Mouse (Mus musculus) retina, postnatal 7 days (tissue): Measurements from ENCODE around the gene Ugt1a10.
"Not testable (repeated sequence)": the region's sequence is repeated elsewhere in the genome, so short reads cannot be mapped to it uniquely, and the experiment has no call there.

ENCODE experiments used
- DNase-seq: peaks from one replicate; pipeline ENCODE4 v3.0.0-alpha.2; 2012; ENCODE audit warnings: low read depth, low spot score

The Ugt1a10 gene

GRCm38 (mm10) chr1:88094941-88095492, 39.8 kb downstream of the Ugt1a10 start, which contains the start of gene Ugt1a7c:
Ugt1a7c (plus strand) TSS chr1:88095062.
- no peak for DNase-seq

GRCm38 (mm10) chr1:88098546-88098945, 43.4 kb downstream of the Ugt1a10 start:
- not testable (repeated sequence) for DNase-seq

- not testable (repeated sequence) for DNase-seq
Measured at GRCm38 (mm10) chr1:88099691-88100090, 44.5 kb downstream of the Ugt1a10 start.

GRCm38 (mm10) chr1:88103019-88103418, 47.8 kb downstream of the Ugt1a10 start, which contains the start of gene Ugt1a6b:
Ugt1a6b (plus strand) TSS chr1:88103252.
- not testable (repeated sequence) for DNase-seq

- not testable (repeated sequence) for DNase-seq
Measured at GRCm38 (mm10) chr1:88103697-88104468, 48.7 kb downstream of the Ugt1a10 start.

GRCm38 (mm10) chr1:88104667-88105430, 49.7 kb downstream of the Ugt1a10 start:
- no peak for DNase-seq

GRCm38 (mm10) chr1:88105656-88106055, 50.5 kb downstream of the Ugt1a10 start:
- DNase-seq: no peak

- DNase-seq: not testable (repeated sequence)
Measured at GRCm38 (mm10) chr1:88109027-88109557, 53.9 kb downstream of the Ugt1a10 start.

GRCm38 (mm10) chr1:88109604-88110003, 54.4 kb downstream of the Ugt1a10 start:
- not testable (repeated sequence) for DNase-seq

- DNase-seq: not testable (repeated sequence)
Measured at GRCm38 (mm10) chr1:88112769-88113168, 57.6 kb downstream of the Ugt1a10 start.

GRCm38 (mm10) chr1:88120550-88120949, 65.4 kb downstream of the Ugt1a10 start:
- not testable (repeated sequence) for DNase-seq

GRCm38 (mm10) chr1:88121521-88121920, 66.3 kb downstream of the Ugt1a10 start:
- DNase-seq: not testable (repeated sequence)

- DNase-seq: not testable (repeated sequence)
Measured at GRCm38 (mm10) chr1:88125827-88126360, 70.7 kb downstream of the Ugt1a10 start.

- not testable (repeated sequence) for DNase-seq
Measured at GRCm38 (mm10) chr1:88129091-88129490, 73.9 kb downstream of the Ugt1a10 start.

GRCm38 (mm10) chr1:88130223-88130622, 75.0 kb downstream of the Ugt1a10 start:
- DNase-seq: not testable (repeated sequence)

GRCm38 (mm10) chr1:88133908-88134456, 78.8 kb downstream of the Ugt1a10 start:
- no peak for DNase-seq

GRCm38 (mm10) chr1:88134457-88135011, 79.3 kb downstream of the Ugt1a10 start, which contains the start of gene Ugt1a6a:
Ugt1a6a (plus strand) TSS chr1:88134809.
- not testable (repeated sequence) for DNase-seq

GRCm38 (mm10) chr1:88135229-88135904, 80.2 kb downstream of the Ugt1a10 start:
- not testable (repeated sequence) for DNase-seq

- DNase-seq: no peak
Measured at GRCm38 (mm10) chr1:88136646-88137045, 81.5 kb downstream of the Ugt1a10 start.

GRCm38 (mm10) chr1:88137264-88137663, 82.1 kb downstream of the Ugt1a10 start:
- no peak for DNase-seq
